Mouse (Mus musculus) cerebellum, adult 2 months (tissue): ENCODE measurements around the gene Gli2. TPM values are rescaled to one million over a fixed set of nuclear protein-coding genes. Genes with fewer than 3 reads are reported as not detected.

Source experiments
- DNase-seq, 2 experiments: peaks; one replicate each; pipeline ENCODE4 v3.0.0; 2021
- H3K27ac ChIP-seq: fragments of 200-500 bp; 2 replicates; pipeline ENCODE4 v1.5.1; 2012; ENCODE audit warnings: low read length, control low read depth, inconsistent platforms; ENCODE audit not compliant: insufficient read depth
- H3K27me3 ChIP-seq: fragments of 200-500 bp; 2 replicates; pipeline ENCODE4 v1.6.1; 2012; ENCODE audit warnings: inconsistent platforms, mild to moderate bottlenecking, low read length, moderate library complexity; ENCODE audit not compliant: control insufficient read depth, insufficient read depth
- H3K4me1 ChIP-seq: fragments of 200-500 bp; 2 replicates; pipeline ENCODE4 v1.6.1; 2011; ENCODE audit warnings: low read length; ENCODE audit not compliant: control insufficient read depth, insufficient read depth
- H3K4me3 ChIP-seq: fragments of 200-500 bp; replicated peaks from 2 replicates; pipeline ENCODE3; 2011; ENCODE audit warnings: mild to moderate bottlenecking, low read depth, low read length, control low read depth; ENCODE audit not compliant: insufficient read depth
- CTCF ChIP-seq: fragments of 200-500 bp; IDR thresholded peaks from 2 replicates; pipeline ENCODE4 v1.5.1; 2011; ENCODE audit warnings: low read depth, mild to moderate bottlenecking, control low read depth, low read length, moderate library complexity, borderline replicate concordance; ENCODE audit not compliant: insufficient read depth
- POLR2A ChIP-seq: fragments of 200-500 bp; IDR thresholded peaks from 2 replicates; pipeline ENCODE4 v1.6.1; 2011; ENCODE audit warnings: low read length, control low read depth, borderline replicate concordance; ENCODE audit not compliant: insufficient read depth
- WGBS: fragments of 180-500 bp; shearing (Covaris S2); methylation state at CpG from one replicate; pipeline ENCODE4 v1.1.7; 2018; 5-methylcytosine and 5-hydroxymethylcytosine counted together
- polyA plus RNA-seq: library from polyadenylated mRNA; depleted of rRNA; stranded (reverse); fragments of >200 nt; gene quantifications from 2 replicates; pipeline ENCODE4 v1.2.3, GENCODE M21; 2012

Gene Gli2
- polyA plus RNA-seq, 1 experiment, result 2.4 TPM

- 66% methylated on average over 12 of the region's 12 CpGs for WGBS
Measured at GRCm38 (mm10) chr1:118927543-118928354, 125.7 kb downstream of the Gli2 start.

GRCm38 (mm10) chr1:118926556-118926955 lies 126.9 kb downstream of the Gli2 start:
- no peak for DNase-seq
- H3K4me1 ChIP-seq, result peaks cover 7% of the 10 kb centered on the region; the same call in 1 of the 2 replicates
- no peaks in the 10 kb centered on the region for H3K27me3 ChIP-seq
- no peak overlapping the region for H3K4me3 ChIP-seq
- H3K27ac ChIP-seq, result no peak overlapping the region
- TF ChIP-seq POLR2A (no peak), CTCF (no peak)
- 29% methylated on average over 7 of the region's 7 CpGs for WGBS

More at GRCm38 (mm10) chr1:118927543-118928354, 125.7 kb downstream of the Gli2 start:
- Histone ChIP-seq H3K27ac (no peak overlapping the region), H3K4me3 (no peak overlapping the region), H3K27me3 (no peaks in the 10 kb centered on the region), H3K4me1 (no peaks in the 10 kb centered on the region)
- no peak for DNase-seq
- TF ChIP-seq CTCF (no peak), POLR2A (no peak)

- Histone ChIP-seq H3K27me3 (no peaks in the 10 kb centered on the region), H3K4me1 (peaks cover 17% of the 10 kb centered on the region), H3K27ac (no peak overlapping the region), H3K4me3 (no peak overlapping the region)
- TF ChIP-seq POLR2A (no peak), CTCF (no peak)
- WGBS, result 26% methylated on average over 6 of the region's 6 CpGs
- peak in 1 of 2 experiments; percentile 36 for DNase-seq
Measured at GRCm38 (mm10) chr1:118922189-118922588, 131.2 kb downstream of the Gli2 start.

- Histone ChIP-seq H3K27me3 (no peaks in the 10 kb centered on the region), H3K27ac (no peak overlapping the region), H3K4me1 (peaks cover 24% of the 10 kb centered on the region), H3K4me3 (no peak overlapping the region)
- TF ChIP-seq CTCF, result no peak
- no peak for TF ChIP-seq POLR2A
- peak; percentile 51 to 71 for DNase-seq
- 53% methylated on average over 7 of the region's 7 CpGs for WGBS
Measured at GRCm38 (mm10) chr1:118917520-118918220, 135.7 kb downstream of the Gli2 start.

GRCm38 (mm10) chr1:118916477-118917075 lies 136.8 kb downstream of the Gli2 start:
- H3K27ac ChIP-seq, result no peak overlapping the region
- 25% methylated on average over 12 of the region's 12 CpGs for WGBS
- TF ChIP-seq CTCF (no peak), POLR2A (no peak)

GRCm38 (mm10) chr1:118913414-118914385 lies 139.7 kb downstream of the Gli2 start:
- no peak overlapping the region for H3K4me3 ChIP-seq

More at GRCm38 (mm10) chr1:118916477-118917075, 136.8 kb downstream of the Gli2 start:
- H3K4me3 ChIP-seq, result no peak overlapping the region
- no peak for DNase-seq
- no peaks in the 10 kb centered on the region for H3K27me3 ChIP-seq
- peaks cover 23% of the 10 kb centered on the region for H3K4me1 ChIP-seq

GRCm38 (mm10) chr1:118912929-118913328 lies 140.5 kb downstream of the Gli2 start:
- 14% methylated on average over 6 of the region's 6 CpGs for WGBS

More at GRCm38 (mm10) chr1:118913414-118914385, 139.7 kb downstream of the Gli2 start:
- DNase-seq, result peak in 1 of 2 experiments; percentile 19
- no peak overlapping the region for H3K27ac ChIP-seq
- no peaks in the 10 kb centered on the region for H3K27me3 ChIP-seq
- TF ChIP-seq POLR2A (no peak), CTCF (no peak)
- peaks cover 23% of the 10 kb centered on the region for H3K4me1 ChIP-seq
- WGBS, result 57% methylated on average over 17 of the region's 17 CpGs

More at GRCm38 (mm10) chr1:118912929-118913328, 140.5 kb downstream of the Gli2 start:
- peaks cover 20% of the 10 kb centered on the region for H3K4me1 ChIP-seq
- no peak for TF ChIP-seq CTCF
- TF ChIP-seq POLR2A, result no peak
- no peaks in the 10 kb centered on the region for H3K27me3 ChIP-seq
- no peak overlapping the region for H3K4me3 ChIP-seq
- DNase-seq, result no peak
- no peak overlapping the region for H3K27ac ChIP-seq
